Mouse (Mus musculus): Measurements from ENCODE around the gene Vmn1r149.
"Not testable (repeated sequence)": the region's sequence is repeated elsewhere in the genome, so short reads cannot be mapped to it uniquely, and the experiment has no call there.

Vmn1r149 gene

GRCm38 (mm10) chr7:22438129-22438528 lies at the start of gene Vmn1r149:
Gene Vmn1r149, minus strand, starts transcription at chr7:22438229.
- not testable (repeated sequence) for DNase-seq (ENCODE audit: low spot score)

- DNase-seq (ENCODE audit: low spot score), result not testable (repeated sequence)
These were observed 25.9 kb upstream of the Vmn1r149 start, which contains the start of gene Gm10665 for GRCm38 (mm10) chr7:22463975-22464374. Gene Gm10665, minus strand, starts transcription at chr7:22464075.

- DNase-seq (ENCODE audit: low spot score), result not testable (repeated sequence)
These were observed 24.7 kb downstream of the Vmn1r149 start, which contains the start of gene Vmn1r148 for GRCm38 (mm10) chr7:22413283-22413682. Gene Vmn1r148, plus strand, starts transcription at chr7:22413583.

Data from yolk sac, embryonic 10.5 days (tissue).